Mouse (Mus musculus): ENCODE measurements around the gene Ccdc171. TPM values are rescaled to one million over a fixed set of nuclear protein-coding genes. Genes with fewer than 3 reads are reported as not detected.
A peak's percentile ranks its signal among the peaks of the same experiment; 100 is the strongest.

Gene Ccdc171
- polyA plus RNA-seq, 1 experiment from 2014 or later = 3.5 TPM

- H3K36me3 ChIP-seq (ENCODE audit: insufficient read depth) = no peaks in the 10 kb centered on the region
- H3K4me3 ChIP-seq (ENCODE audit: low read depth, low read length) = no peak overlapping the region
- no peak for TF ChIP-seq CTCF (IDR thresholded peaks at IDR 0.05; ENCODE audit: low read depth)
- no peak overlapping the region for H3K27ac ChIP-seq (ENCODE audit: low read depth)
- no peaks in the 10 kb centered on the region for H3K27me3 ChIP-seq (ENCODE audit: insufficient read depth, low read length)
- H3K9me3 ChIP-seq (ENCODE audit: low read depth, low read length) = no peaks in the 10 kb centered on the region
- DNase-seq = peak; percentile 29
- 32% methylated on average over 13 of the region's 13 CpGs for WGBS
- ATAC-seq (ENCODE audit: insufficient read depth) = no peak
- no peak overlapping the region for H3K4me2 ChIP-seq
- H3K9ac ChIP-seq = no peak overlapping the region
- H3K4me1 ChIP-seq (ENCODE audit: insufficient read depth) = no peaks in the 10 kb centered on the region
Observed at GRCm38 (mm10) chr4:83791811-83792210, 266.5 kb downstream of the Ccdc171 start.

GRCm38 (mm10) chr4:83794315-83794922, 269.1 kb downstream of the Ccdc171 start:
- H3K27ac ChIP-seq (ENCODE audit: low read depth) = no peak overlapping the region
- no peaks in the 10 kb centered on the region for H3K27me3 ChIP-seq (ENCODE audit: insufficient read depth, low read length)
- H3K4me2 ChIP-seq = peak overlapping the region; percentile 31; the same call in 1 of the 2 replicates
- no peaks in the 10 kb centered on the region for H3K4me1 ChIP-seq (ENCODE audit: insufficient read depth)
- DNase-seq = peak; percentile 91
- H3K9me3 ChIP-seq (ENCODE audit: low read depth, low read length) = no peaks in the 10 kb centered on the region
- TF ChIP-seq CTCF (IDR thresholded peaks at IDR 0.05; ENCODE audit: low read depth) = peak; percentile 86
- no peaks in the 10 kb centered on the region for H3K36me3 ChIP-seq (ENCODE audit: insufficient read depth)
- ATAC-seq (ENCODE audit: insufficient read depth) = peak; percentile 78; the same call in 1 of the 2 replicates
- H3K9ac ChIP-seq = no peak overlapping the region
- H3K4me3 ChIP-seq (ENCODE audit: low read depth, low read length) = no peak overlapping the region
- WGBS = 16% methylated on average over 9 of the region's 9 CpGs

- no peaks in the 10 kb centered on the region for H3K36me3 ChIP-seq (ENCODE audit: insufficient read depth)
- H3K4me1 ChIP-seq (ENCODE audit: insufficient read depth) = no peaks in the 10 kb centered on the region
- H3K27me3 ChIP-seq (ENCODE audit: insufficient read depth, low read length) = no peaks in the 10 kb centered on the region
- 61% methylated on average over 5 of the region's 5 CpGs for WGBS
- DNase-seq (no peak), ATAC-seq (ENCODE audit: insufficient read depth) (no peak)
- no peak overlapping the region for H3K4me3 ChIP-seq (ENCODE audit: low read depth, low read length)
- TF ChIP-seq CTCF (IDR thresholded peaks at IDR 0.05; ENCODE audit: low read depth) = no peak
- peak overlapping the region; percentile 31; the same call in 1 of the 2 replicates for H3K4me2 ChIP-seq
- H3K27ac ChIP-seq (ENCODE audit: low read depth) = no peak overlapping the region
- H3K9ac ChIP-seq = no peak overlapping the region
- no peaks in the 10 kb centered on the region for H3K9me3 ChIP-seq (ENCODE audit: low read depth, low read length)
Observed at GRCm38 (mm10) chr4:83794930-83795459, 269.6 kb downstream of the Ccdc171 start.

DNA sequence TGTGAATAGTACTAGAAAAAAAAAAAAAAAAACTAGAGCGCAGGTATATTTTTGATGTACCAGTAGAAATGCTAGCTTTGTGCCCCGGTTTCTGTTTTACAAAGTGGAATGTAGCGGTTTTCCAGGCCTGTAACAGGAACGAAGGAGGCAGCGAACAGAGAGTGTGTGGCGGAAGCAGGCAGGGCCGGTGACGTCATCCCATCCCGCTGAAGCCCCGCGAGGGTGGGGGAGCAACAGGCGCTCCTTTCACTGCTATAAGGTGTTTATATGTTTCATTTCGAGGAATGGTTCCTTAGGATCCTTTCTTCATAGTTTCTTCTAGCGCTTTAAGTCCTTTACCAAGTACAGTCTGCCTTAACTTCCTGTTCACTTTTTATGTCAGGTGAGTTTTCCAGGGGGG, 272.6 kb downstream of the Ccdc171 start:
- peak; percentile 26 for DNase-seq
- no peak overlapping the region for H3K9ac ChIP-seq
- H3K4me1 ChIP-seq (ENCODE audit: insufficient read depth) = no peaks in the 10 kb centered on the region
- peak overlapping the region; percentile 10; the same call in 1 of the 2 replicates for H3K4me2 ChIP-seq
- no peak for ATAC-seq (ENCODE audit: insufficient read depth)
- TF ChIP-seq CTCF (IDR thresholded peaks at IDR 0.05; ENCODE audit: low read depth) = no peak
- WGBS = 76% methylated on average over 14 of the region's 14 CpGs
- no peaks in the 10 kb centered on the region for H3K36me3 ChIP-seq (ENCODE audit: insufficient read depth)
- H3K4me3 ChIP-seq (ENCODE audit: low read depth, low read length) = no peak overlapping the region
- H3K9me3 ChIP-seq (ENCODE audit: low read depth, low read length) = no peaks in the 10 kb centered on the region
- no peak overlapping the region for H3K27ac ChIP-seq (ENCODE audit: low read depth)
- H3K27me3 ChIP-seq (ENCODE audit: insufficient read depth, low read length) = no peaks in the 10 kb centered on the region

- Histone ChIP-seq H3K4me2 (peak overlapping the region; percentile 10), H3K27ac (ENCODE audit: low read depth) (no peak overlapping the region), H3K27me3 (ENCODE audit: insufficient read depth, low read length) (no peaks in the 10 kb centered on the region), H3K4me1 (ENCODE audit: insufficient read depth) (no peaks in the 10 kb centered on the region), H3K36me3 (ENCODE audit: insufficient read depth) (no peaks in the 10 kb centered on the region), H3K9ac (no peak overlapping the region), H3K9me3 (ENCODE audit: low read depth, low read length) (no peaks in the 10 kb centered on the region), H3K4me3 (ENCODE audit: low read depth, low read length) (no peak overlapping the region)
- DNase-seq (peak; percentile 37), ATAC-seq (ENCODE audit: insufficient read depth) (no peak)
- no peak for TF ChIP-seq CTCF (IDR thresholded peaks at IDR 0.05; ENCODE audit: low read depth)
- 32% methylated on average over 21 of the region's 21 CpGs for whole genome bisulfite sequencing
Observed at GRCm38 (mm10) chr4:83798674-83799430, 273.5 kb downstream of the Ccdc171 start.

- Histone ChIP-seq H3K9ac (no peak overlapping the region), H3K4me3 (ENCODE audit: low read depth, low read length) (no peak overlapping the region), H3K27me3 (ENCODE audit: insufficient read depth, low read length) (no peaks in the 10 kb centered on the region), H3K9me3 (ENCODE audit: low read depth, low read length) (no peaks in the 10 kb centered on the region), H3K27ac (ENCODE audit: low read depth) (no peak overlapping the region), H3K4me2 (no peak overlapping the region), H3K36me3 (ENCODE audit: insufficient read depth) (no peaks in the 10 kb centered on the region), H3K4me1 (ENCODE audit: insufficient read depth) (no peaks in the 10 kb centered on the region)
- DNase-seq = no peak
- TF ChIP-seq CTCF (IDR thresholded peaks at IDR 0.05; ENCODE audit: low read depth) = no peak
- no peak for ATAC-seq (ENCODE audit: insufficient read depth)
- 48% methylated on average over 3 of the region's 3 CpGs for WGBS
Observed at GRCm38 (mm10) chr4:83800402-83800801, 275.1 kb downstream of the Ccdc171 start.

GRCm38 (mm10) chr4:83816925-83817324, 291.6 kb downstream of the Ccdc171 start:
- no peak for ATAC-seq (ENCODE audit: insufficient read depth)
- 86% methylated on average over 4 of the region's 4 CpGs for WGBS
- no peaks in the 10 kb centered on the region for H3K36me3 ChIP-seq (ENCODE audit: insufficient read depth)
- no peaks in the 10 kb centered on the region for H3K9me3 ChIP-seq (ENCODE audit: low read depth, low read length)
- H3K9ac ChIP-seq = no peak overlapping the region
- DNase-seq = no peak
- H3K4me3 ChIP-seq (ENCODE audit: low read depth, low read length) = no peak overlapping the region
- H3K4me1 ChIP-seq (ENCODE audit: insufficient read depth) = no peaks in the 10 kb centered on the region
- H3K4me2 ChIP-seq = no peak overlapping the region
- no peak for TF ChIP-seq CTCF (IDR thresholded peaks at IDR 0.05; ENCODE audit: low read depth)
- H3K27ac ChIP-seq (ENCODE audit: low read depth) = no peak overlapping the region
- no peaks in the 10 kb centered on the region for H3K27me3 ChIP-seq (ENCODE audit: insufficient read depth, low read length)
